Mouse (Mus musculus): ENCODE measurements around the gene Islr2.

Islr2 gene

DNA sequence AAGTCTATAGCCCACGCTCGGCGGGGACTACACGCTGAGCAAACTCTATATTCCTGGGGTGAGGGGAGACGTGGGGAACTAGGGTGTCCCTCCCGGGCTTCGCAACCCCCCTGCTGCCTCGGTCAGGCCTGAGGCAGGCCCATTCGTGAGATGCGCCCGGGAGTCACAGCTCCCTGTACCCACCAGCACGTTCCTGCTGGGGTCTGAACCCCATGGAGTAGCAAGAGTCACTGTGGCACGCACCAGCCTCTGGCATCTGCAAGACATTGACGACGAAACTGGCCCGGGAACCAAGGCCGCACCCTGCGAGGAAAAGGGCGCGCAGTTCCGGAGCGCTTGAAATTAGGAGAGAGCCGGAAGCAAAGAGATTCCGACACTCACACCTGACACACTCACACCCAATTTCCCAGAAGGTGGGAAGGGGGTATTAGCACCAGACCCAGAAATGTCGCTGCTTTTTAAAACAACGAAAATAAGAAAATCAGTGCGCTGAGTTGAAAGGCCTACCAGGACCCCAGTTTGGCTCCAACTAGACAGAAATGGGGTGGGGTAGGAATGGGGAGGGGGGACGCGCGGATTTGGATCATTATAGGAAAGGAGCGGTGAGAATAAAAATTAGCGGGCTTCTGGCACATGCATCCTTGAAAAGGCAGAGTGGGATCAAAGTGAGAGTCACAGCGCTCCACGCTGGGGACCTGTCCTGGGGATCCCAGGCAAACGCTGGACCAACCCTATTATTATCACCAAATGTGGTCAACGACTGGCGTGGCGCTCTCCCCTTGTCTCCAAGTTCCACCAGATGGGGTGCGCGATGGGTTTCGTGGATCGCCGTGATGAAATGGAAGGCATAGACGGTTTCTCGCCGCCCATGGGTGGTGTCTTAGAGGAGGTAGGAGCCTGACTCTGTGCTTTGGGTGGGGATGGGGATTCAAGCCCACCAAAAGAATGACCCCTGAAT, 7.2 kb downstream of the Islr2 start:
- peak; percentile 52 for DNase-seq (ENCODE audit: extremely low spot score, low spot score)

DNA sequence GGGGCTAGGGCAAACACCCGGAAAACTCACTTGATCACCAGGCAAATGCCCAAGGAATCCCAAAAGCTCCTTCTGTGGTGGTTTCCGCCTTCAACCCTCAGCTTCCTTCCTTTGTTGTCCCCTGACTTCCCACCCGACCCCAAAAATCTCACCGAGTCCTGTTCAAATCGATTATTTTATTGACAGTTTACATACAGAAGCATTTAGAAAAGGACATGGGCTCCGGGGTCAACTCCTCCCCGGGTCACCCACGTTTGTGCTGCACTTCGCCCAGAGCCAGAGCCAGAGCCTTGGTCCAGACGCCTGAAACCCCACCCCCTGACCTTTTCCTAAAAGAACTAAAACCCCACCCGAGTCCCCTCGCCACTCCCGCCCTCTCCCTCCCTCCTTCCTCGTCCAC, 8.0 kb downstream of the Islr2 start:
- no peak for DNase-seq (ENCODE audit: extremely low spot score, low spot score)

DNA sequence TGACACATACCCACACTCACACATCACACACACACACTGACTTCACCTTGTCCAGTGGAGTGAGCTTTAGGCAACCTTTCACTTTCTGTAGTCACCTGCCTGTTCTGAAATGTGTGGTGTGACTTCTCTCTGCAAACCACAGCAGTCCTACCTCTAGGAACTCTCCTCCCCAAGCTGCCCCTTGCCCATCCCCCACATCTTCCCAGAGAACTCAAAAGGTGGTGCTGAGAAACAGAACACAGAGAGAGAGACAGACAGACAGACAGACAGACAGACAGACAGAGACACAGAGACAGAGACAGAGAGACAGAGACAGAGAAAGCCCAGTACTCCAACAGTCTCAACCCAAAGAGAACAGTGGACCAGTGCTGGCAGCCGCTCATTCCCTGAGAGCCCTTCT, 8.4 kb downstream of the Islr2 start:
- no peak for DNase-seq (ENCODE audit: extremely low spot score, low spot score)

DNA sequence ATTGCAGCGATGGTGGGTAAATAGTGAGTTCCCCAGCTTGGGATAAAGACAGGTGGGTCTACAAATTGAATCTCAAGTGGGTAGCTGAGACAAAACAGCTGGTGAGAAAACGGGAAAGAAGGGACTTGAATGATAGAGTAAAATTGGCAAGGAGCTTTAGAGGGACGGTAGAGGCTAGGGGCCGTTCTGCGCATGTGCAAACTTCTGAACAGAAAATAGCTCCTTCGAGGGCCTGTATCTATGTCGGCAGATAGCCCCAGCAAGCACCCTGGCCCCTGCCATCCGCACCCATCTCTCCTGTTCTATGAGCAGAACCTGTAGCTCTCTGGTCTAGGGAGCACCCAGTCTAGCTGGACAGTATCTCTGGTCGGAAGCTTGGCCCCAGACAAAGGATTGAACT, 9.9 kb downstream of the Islr2 start:
- no peak for DNase-seq (ENCODE audit: extremely low spot score, low spot score)

DNA sequence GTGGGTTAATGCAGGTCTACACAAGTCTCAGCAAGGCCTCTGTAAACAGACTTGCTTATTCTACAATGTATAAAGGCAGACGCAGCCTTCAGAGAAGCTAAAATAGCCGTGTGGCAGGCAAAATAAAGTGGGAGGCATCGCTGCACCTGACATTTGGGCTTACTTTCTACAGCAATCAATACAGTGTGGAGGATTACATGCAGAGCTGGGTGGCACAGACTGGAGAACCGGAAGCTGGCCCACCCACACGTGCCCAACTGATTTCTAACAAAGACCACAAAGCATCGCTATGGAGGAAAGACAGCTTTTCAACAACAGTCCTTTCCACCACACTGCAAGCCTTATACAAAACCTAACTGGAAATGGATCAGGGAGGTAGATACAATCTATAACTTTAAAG, 19.7 kb downstream of the Islr2 start:
- DNase-seq (ENCODE audit: extremely low spot score, low spot score): no peak

DNA sequence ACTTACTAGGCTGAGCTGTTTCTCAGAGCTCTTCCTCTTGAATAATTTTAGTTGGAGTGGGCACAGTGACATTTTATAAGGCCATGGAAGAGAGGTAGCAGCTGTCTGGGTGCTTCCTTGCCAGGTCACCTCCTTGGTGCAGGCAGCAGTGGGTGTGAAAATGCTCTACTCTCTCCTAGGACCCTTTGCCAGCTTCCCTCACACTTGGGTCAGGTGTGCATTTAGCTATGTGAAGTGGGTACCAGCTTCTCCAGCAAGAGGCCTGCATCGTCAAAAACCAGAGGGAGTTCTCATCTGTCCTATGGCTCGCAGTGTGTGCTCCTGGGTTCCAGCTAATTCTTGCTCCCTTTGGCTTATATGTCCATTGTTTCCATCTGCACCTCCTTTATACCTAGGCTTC, 24.7 kb downstream of the Islr2 start:
- DNase-seq (ENCODE audit: extremely low spot score, low spot score): no peak

DNA sequence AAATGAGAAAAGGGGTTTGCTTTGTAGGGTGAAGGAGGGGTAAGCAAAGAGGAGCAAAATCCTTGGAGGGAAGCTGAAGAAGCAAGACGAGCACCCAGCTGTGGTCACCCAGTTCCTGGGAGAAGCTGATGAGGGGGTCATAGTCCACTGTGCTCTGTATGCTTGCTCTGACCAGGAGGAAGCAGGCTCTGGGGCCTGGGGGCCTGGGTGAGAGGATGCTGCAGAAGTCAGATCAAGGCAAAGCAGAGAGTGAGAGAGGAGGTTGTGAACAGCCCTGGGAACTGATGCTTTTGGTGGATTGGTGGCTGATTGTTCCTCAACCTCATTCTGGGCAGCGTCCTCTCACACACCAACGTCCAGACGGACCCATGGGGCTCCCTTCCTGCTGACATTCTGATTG, 27.0 kb downstream of the Islr2 start:
- DNase-seq (ENCODE audit: extremely low spot score, low spot score): no peak

DNA sequence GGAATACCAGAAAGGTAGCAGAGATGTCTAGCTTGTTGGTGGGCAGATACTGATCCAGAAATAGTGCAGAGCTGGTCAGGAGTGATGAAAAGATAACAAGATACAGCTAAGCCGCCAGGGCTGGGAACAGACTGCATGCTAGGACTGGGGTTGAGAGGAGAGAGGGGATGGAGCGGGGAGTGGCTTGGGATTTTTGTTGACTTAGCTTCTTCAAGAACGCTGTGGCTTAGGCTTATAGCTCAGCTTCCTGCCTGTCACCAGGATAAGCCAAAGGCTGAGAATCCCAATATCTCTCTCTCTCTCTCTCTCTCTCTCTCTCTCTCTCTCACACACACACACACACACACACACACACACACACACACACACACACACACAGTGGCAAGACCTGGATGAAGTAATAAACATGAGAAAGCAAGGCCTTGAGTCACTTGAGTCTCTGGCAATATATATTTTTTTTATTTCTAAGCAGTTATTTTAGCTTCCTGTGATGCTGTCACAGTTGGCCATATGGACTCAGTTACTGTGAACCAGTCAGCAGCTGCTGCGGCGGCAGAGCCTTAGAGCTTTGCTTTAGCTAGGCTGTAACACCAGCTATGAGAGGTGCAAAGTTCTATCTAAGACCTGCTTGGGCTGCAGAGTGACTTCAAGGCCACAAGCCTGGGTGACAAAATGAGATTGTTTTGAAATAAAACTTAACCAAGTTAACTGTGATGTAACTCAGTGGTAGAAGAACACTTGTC, 28.2 kb downstream of the Islr2 start:
- no peak for DNase-seq (ENCODE audit: extremely low spot score, low spot score)

DNA sequence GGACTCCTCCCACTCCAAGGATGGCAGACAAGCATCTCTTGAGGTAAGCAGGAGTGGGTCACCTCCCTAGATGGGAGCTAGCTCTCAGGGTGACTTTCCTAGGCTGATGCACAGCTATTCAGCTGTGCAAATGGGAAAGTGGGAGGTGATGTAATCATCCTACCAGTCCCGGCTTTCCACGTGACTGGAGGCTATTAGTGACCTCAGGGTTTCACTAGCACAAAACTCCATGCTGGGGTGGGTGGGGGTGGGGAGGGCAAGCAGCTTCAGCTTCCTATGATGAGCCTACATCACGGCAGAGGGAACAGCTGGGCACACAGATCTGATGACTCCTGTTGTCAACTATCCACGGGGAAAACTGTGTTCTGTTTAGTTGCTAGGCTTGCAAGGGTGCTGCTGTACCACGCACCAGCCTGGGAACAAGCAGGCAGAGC, 29.3 kb downstream of the Islr2 start:
- no peak for DNase-seq (ENCODE audit: extremely low spot score, low spot score)

DNA sequence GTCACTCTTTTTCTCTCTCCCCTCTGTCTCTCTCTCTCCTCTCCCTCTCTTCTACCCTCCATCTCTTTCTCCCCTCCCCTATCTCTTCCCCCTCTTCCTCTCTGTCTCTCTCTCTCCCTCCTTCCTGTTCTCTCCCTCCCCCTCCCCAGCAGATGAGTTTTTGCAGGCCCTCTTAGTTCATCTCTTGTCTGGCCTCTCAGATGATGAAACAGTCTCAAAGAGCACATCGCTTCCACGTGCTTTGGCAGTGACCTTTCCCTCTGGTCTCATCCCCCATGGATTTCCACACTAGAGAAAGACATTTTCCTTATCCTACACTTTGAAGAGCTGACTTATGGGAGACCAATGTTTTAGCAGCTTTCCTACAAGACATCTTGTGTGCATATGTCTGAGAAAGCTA, 31.3 kb downstream of the Islr2 start:
- DNase-seq (ENCODE audit: extremely low spot score, low spot score): no peak

DNA sequence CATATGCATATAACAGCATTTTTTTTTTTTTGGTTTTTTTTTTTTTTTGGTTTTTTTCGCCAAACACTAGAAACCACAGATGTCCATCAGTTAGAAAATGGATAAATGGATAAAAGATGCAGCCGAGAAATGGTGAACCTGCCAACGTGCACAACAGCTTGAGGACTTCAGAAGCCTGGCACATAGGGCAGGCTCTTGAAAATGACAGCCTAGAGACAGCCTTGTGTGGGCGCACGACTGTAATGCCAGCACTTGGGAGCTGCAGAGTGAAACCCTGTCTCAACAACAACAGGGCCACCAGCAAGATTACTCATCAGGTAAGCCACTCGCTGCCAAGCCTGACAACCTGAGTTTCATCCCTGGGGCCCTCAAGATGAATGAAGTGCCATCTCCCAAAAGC, 34.7 kb downstream of the Islr2 start:
- no peak for DNase-seq (ENCODE audit: extremely low spot score, low spot score)

DNA sequence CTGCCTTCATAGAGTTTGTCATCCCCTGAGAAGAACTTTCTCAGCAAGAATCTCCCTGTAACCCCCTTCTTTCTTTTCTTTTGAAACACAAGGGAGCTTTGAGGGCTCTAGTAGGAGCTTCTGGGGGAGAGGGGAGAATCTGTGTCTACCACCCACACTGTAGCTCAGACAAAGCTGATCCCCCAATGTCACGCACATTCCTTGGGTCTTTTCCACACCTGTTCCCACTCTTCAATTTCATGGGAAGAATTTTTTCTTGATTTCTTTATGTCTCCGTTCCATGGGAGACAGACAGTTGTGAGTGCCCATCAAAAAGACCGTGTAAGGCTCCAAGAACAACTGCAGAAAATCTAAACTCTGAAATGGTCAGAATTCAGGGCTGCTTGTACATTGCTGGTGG, 35.2 kb downstream of the Islr2 start:
- DNase-seq (ENCODE audit: extremely low spot score, low spot score): no peak

DNA sequence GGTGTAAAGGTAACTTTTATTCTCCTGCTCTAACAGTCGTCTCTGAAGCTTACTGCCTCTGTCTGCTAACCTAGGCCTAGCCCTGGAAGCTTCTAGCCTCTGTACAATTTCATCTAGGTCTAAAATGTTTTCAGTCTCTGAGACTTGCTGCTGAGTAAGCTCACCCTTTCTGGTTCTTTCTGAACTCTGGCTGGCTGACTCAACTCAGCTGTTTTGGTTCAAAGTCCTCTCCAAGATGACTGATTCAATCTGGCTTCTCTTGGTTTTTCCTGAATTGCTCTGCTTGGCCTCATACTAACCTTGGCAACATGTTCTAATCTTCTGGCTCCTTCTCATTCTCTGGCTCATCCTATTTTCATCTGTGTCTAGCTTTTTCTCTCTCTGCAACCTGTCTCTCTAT, 38.3 kb downstream of the Islr2 start:
- no peak for DNase-seq (ENCODE audit: extremely low spot score, low spot score)

DNA sequence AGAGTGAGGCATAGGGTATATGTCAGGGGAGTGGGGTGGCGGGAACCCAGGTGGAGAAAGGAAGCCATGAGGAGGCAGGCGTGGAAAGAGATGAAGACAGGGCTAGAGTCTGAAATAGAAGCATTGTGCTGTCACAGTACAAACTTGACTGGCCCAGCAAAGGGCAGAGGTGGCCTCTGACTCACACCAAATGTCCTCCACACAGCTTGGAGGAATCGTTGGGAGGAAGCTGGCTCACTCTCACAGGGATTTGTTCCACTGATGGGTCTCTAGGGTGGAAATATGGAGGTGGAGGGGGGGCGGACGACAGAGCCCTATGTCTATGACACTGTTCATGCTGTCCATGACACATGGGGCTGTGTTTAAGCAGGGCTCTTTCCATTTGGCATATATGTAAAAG, 41.0 kb downstream of the Islr2 start:
- DNase-seq (ENCODE audit: extremely low spot score, low spot score): no peak

DNA sequence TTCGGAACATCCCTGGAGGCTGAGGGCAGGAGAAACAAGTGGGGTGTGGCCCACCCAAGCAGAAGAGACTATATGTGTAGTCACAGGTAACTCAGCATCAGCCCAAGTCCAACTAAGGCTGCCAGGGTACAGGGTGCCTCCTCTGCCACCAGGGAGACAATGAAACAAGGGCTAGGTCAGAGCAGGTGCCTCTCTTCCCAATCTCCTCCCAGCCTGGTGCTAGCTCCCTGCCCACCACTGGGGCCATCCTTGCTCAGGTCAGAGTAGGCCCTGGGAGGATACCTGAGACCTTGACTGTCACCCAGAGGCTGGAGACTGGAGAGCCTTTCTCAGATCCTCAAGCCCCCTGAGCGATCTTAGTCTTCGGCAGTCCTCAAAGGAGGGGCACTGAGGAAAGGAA, 41.9 kb downstream of the Islr2 start:
- no peak for DNase-seq (ENCODE audit: extremely low spot score, low spot score)

DNA sequence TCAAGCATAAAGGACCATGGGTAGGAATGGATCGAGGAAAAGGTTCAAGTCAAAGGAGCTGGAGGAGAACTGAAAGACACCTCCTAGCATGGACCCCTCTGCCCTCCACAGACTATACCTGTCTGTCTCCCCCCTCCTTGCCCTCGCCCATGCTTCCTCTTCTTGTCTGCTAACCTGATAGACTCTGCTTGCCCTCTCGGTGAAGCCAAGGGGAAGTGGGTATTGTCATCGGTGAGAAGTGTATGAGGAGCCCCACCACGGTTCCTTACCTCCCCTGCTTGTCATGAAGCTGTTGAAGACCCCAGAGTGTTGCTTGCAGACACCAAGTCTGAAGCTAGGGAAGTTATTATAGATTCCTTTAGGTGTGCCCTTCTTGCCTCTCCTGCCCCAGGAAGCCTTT, 43.8 kb downstream of the Islr2 start:
- no peak for DNase-seq (ENCODE audit: extremely low spot score, low spot score)

DNA sequence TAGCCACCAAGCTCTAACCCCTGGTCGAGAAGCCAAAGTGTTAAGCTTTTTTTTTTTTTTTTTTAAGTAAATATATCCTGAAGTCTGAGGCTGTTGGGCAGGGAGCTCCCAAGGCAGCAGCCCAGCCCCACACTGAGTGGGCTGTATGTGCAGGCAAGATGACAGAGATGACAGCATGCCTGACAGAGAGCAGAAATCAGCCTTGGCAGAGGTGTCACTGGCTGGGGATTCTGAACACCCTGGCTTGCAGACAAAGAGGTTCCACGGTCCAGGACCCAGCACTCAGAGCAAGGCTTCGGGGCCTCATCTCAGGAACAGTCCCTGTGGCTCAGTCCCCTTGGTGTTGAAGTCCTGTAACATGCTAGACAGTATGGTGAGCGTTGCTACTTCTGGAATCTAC, 44.3 kb downstream of the Islr2 start:
- peak; percentile 15 for DNase-seq (ENCODE audit: extremely low spot score, low spot score)

DNA sequence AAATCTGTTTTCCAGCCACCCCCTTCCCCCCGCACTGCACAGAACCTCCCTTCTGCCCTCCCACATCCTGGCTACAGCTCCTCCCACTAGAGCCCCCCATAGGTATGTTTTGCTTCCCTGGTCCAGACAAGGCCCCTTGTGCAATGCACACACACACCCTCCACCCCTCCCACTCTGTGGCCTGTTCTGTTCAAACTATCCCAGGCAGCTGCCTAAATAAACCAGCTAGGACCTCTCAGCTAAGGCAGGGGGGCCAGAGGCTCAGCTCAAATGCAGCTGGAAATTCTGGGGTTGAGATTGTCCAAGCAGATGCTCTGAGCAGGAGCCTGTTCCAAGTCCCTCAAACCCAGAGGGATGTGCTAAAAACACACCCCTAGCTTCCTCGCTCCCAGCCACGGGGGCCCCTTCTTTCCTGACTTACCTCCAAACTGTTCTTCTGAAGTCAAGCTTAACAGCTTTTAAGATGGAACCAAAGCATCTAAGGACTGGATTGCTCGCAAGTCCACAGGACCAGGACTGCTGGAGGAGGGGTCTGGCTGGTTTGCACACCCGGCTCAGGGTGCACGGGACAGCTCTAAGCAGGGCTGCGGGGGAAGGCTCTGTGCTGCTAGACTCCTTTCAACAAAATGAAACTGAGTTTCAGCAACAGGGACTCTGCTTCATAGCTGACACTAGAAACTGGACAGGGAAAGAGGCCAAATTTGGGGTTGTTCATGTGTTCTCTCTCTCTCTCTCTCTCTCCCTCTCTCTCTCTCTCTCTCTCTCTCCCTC, 45.4 kb downstream of the Islr2 start:
- peak; percentile 60 for DNase-seq (ENCODE audit: extremely low spot score, low spot score)

DNA sequence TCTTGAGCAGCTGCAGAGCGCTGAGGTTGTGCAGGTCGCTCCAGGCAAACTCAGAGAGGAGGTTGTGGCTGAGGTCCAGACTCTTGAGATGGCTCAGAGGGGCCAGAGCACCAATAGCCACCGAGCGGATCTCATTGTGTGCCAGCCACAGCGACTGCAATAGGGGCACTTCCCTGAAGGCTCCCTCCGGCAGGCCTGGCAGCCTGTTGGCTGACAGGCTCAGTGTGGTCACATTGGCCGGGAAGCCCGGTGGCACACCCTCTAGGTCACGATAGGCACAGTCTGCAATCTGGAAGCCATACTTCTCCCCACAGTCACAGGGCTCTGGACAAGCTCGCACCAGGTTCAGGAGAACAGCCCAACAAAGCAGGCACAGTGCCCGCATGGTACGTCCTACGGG, 46.3 kb downstream of the Islr2 start:
- peak; percentile 16 for DNase-seq (ENCODE audit: extremely low spot score, low spot score)

DNA sequence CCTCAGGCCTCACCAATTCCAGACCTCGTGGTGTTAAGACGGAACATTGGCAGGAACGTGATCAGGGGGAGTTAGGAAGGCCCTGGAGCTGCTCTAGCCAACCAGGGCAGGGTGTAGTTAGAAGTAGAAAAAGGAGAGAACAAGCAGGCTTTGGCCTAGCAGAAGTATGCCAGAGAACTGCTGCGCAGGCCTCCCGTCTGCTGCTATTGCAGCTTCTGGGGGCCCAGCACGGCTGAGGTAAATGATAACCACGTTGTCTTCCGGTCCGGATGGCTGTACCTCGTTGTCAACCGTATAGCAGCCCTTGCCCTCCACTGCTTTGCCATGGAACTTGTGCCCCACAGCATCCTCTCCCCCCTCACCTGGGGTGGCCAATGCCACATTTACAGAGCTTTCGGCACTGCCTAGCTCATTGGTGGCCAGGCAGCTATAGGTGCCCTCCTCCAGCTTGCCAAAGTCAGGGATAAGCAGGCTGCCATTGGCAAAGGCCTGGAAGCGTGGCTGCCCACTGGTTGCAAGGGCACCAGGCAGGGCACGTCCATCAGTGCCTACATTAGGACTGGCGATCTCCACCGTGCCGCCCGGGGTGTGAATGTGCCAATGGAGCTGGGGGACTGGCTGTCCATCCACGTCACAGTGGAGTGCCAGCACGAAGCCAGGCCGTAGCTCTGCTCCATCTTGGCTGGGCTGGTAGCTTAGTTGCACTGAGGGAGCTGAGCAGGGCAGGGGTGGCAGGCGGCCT, 47.1 kb downstream of the Islr2 start:
- DNase-seq (ENCODE audit: extremely low spot score, low spot score): no peak

DNA sequence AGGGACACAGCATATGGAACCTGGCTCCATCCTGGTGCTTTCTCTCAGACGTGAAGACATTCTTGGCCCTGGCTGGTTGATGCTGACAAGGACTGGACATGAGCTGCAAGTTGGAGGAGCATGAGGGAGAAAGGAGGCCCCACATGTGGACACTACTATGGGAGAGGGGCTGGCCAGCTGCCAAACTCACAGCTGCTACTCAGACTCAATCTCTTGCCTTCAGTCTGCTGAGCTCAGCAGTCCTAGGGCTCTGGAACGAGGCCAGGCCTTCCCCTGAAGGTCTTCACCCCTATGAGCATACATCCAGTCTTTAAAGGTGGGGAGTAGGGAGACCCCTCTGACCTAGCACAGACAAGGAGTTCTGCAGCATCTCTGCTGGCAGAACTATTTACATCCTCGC, 48.8 kb downstream of the Islr2 start:
- DNase-seq (ENCODE audit: extremely low spot score, low spot score): no peak

Data from neural tube, embryonic 10.5 days (tissue).